Mouse (Mus musculus): ENCODE measurements around the gene Asap3.

The Asap3 gene

DNA sequence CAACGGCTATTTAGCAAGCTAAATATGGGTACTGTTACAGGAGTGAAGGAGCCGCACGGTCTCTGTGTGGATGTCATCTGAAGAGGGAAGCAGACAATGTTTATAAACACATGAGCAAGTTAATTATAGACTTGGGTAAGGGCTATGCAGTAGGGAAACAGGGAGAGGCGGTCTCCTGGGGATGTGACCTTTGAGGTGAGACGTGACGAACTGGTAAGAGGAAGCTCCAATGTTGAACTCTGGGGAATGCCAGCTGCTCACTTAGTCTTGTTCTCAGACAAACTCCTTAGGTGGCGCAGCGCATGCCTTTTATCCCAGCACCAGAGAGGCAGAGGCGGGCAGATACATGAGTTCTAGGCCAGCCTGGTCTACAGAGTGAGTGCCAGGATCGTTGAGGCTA is 55.7 kb downstream of the Asap3 start:
- DNase-seq: no peak

DNA sequence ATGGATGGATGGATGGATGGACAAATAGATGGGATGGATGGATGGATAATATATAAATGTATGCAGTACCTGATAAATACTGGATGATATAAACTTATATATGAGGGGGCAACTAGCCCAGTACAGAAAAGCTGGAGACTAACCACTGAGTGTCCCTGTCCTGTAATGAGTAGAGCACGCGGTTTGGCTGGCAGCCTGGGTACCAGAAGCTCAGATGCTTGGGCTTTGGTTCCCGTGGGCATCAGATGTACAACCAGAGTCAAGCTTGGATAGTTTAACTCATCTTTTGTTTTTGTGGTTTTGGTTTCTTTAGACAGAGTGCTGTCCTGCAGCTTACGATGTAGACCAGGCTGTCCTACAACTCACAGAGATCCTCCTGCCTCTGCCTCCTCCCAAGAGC is 57.4 kb downstream of the Asap3 start:
- DNase-seq: no peak

DNA sequence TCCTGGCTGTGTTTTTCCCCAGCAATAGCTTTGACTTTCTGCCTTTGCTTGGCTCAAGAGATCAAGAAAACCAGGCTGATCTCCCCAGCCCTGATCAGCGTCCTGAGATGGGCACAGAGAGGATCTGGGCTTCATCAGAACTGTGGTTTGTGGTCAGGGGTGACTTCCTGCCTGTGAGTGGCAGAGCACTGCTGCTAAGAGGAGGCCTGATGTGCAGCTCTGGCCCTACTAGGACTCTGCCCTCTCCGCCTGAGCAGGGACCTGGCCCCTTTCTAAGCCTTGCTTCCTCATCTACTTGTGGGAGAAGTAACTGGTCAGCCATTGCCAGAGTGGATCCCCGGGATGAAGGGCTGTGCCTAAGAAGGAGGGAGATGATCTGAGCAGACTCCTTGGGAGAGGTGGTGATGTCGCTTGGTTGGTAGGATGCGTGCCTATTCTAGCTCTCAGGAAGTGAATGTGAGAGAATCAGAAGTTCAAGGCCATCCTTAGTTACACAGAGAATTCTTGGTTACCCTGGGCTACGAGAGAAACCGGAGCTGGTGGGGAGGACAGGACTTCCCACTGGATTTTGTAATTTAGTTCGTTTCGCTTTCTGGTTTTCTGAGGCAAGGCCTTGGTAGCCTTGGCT is 60.7 kb downstream of the Asap3 start:
- peak; percentile 41 for DNase-seq

DNA sequence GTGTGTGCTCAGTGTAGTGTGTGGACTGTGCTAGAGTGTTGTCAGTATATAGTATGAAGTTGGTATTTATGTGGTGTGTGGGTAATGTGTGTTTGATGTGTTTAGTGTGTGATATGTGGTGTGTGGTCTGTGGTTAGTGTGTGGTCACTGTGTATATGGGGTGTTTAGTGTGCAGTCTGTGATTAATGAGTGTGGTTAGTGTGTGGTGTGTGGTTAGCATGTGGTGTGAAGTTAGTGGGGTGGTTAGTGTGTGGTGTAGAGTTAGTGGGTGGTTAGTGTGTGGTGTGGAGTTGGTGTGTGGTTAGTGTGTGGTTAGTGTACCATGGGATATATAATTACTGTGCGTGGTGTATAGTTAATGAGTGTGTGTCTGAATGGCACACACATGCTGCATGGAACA is 62.7 kb downstream of the Asap3 start:
- no peak for DNase-seq

DNA sequence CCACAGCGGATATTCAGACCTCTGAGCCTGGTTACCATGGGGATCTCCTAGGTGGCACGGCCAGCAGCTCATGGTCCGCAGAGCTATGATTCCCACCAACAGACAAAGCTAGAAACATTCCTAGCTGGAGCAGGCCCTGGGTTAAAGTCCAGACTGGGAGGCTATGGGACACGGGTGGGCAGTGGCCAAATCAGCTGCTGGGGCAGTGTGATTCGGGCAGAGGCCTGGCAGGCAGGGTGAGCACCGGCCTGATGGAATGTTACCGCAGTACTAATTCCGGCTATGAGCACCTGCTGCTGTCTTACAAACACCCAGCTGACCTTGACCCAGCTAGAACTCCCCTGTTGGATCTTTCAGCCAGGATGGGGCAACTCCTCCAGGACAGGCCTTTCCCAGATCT is 64.5 kb downstream of the Asap3 start:
- no peak for DNase-seq

DNA sequence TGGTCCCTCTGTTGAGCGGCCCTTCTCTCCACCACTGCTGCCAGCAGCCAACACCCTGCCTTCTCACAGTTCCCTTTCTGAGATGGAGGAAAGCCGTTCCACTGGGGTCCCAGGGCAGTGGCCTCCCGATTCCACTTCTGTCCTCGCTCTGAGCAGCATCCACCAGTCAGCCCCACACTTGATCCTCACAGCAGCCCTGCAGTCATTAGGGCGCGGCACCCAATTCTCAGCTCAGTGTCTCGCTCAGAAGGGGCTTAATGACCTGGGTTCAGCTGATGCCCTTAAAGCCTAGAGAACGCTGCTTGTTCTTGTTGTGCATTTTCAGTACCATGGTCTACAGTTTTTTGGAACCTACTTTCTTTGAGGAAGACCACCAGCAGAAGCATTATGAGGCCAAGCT is 74.9 kb downstream of the Asap3 start:
- DNase-seq: no peak

DNA sequence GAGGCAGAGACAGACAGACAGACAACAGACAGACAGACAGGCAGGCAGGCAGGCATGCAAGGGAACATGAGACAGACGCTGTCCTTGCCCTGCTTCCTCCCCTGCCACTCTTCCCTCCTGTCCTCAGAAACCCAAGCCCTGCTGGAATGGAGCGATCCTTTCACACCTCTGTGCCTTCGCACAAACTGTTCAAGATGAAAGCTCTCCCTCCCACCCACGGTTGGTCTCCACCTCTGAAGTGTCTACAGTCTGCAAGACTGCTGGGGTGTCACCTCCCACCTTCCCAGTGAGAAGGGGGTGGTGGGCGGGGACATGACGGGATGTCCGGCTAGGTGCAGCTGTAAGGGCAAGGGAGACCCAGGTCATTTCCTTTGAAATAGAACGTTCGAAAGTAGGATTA is 75.4 kb downstream of the Asap3 start:
- DNase-seq: no peak

DNA sequence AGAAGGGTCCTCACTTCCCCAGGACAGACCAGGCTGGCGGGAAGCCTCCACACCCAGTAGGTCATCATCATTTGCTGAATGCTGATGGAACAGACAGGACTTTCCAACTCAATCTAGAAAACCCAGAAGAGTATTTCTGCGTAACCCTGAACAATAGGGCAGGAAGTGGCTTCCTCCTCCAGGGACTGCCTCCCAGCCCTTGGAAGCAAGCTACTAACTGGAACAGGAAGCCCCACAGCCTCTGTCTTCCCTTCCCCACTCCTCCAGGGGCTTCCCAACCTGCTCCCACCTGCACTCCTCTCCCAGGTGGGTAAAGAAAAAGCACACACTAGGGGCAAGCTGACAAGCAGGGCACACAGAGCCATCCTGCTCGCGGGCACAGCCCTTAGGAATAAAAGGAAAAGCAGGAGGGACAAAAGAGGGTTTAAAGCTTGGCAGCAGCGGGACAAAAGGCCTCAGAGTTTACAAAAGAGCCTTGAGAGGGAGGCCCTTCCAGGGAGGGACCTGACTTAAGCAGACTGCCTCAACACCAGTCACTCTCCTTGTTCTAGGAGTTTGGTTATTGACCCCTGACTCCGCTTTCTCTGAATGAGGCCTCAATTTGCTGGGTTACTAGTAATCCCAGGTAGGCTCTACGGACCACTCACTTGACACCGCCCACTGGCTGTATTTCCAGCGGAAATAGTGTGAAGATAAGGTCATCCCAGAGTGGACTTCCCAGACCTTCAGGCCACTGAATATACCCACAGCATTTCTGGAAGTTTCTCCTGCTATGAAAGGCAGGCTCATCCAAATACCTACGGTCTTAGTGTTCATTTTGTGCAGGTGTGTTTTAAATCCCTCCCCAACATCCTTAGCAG is 76.7 kb downstream of the Asap3 start:
- DNase-seq: no peak

DNA sequence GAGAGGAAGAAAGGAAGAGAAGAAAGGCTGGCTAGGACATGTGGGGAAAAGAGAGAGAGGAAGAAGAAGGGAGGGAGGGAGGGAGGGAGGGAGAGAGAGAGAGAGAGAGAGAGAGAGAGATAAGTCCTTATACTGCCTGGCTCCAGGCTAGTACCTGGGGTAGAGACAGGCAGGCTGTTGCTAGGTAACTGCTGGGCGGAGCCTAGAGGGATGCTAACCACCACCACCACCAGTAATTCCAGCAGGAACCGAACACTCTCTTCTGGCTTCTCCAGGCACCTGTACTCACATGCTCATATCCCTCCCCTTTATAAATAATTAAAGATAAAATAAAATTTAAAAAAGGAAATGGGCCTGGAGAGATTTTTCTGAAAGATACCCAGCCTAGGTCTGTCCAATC is 77.6 kb downstream of the Asap3 start:
- peak; percentile 33 for DNase-seq

DNA sequence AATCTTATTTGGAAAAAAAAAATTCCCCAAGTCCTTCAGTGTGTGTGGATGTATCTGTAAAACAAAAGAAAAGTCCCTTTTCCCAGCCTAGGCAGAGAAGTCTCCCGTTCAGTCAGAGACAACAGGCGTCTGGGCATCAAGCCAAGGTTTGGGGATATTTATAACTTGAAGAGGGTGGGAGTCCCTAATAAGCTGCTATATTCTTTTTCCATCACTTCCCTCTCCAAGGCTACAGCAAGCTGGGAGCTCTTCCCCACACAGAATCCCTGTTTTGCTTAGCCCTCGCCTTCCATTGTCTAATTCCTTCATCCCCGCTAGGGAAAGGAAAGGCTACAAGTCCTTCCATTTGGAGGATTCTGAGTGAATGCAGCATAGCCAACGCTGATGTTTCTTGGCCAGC is 78.3 kb downstream of the Asap3 start, which contains the start of gene Zfp46:
Gene Zfp46, plus strand, starts transcription at position 229 of the 400 bp plus-strand sequence.
- peak; percentile 53 for DNase-seq

DNA sequence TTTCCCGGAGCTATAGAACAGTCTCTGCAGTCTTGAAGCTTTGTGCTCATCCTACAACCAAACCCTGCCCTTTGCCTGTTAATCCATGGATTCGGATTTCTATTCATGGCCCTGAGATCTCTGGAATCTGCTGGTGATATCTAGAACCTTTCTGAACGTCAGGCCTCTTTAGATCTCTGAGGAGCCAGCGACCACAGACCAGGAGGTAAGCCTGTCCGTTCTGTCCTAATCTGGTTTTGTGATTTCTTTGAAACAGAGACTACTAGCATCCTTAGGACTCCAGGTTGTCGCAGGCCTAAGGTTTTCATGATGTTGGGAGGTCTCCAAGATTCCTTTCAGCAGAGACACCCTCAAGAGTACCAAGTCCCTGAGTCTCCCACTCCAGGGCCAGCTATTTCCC is 78.7 kb downstream of the Asap3 start:
- no peak for DNase-seq

DNA sequence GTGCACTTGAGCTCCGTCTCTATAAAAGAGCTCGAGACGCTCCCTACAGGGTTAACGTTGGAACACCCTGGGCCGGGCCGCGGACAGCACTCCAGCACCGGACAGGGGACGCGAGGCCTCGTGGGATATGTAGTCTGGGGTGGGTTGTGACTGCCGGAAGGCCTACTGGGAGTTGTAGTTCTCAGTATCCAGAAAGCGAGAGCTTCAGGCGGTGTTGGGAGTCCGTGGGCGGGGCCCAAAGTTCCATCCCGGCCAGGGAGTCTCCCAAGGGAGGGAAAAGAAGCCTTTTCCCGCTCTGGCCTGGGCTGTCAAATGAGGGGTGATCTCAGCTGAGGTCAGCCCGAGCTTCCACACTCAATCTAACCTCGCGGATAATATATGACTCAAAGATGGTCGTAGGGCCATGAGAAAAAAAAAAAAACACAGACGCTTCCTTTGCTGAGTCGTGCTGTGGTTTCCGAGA is 79.2 kb downstream of the Asap3 start:
- peak; percentile 94 for DNase-seq

DNA sequence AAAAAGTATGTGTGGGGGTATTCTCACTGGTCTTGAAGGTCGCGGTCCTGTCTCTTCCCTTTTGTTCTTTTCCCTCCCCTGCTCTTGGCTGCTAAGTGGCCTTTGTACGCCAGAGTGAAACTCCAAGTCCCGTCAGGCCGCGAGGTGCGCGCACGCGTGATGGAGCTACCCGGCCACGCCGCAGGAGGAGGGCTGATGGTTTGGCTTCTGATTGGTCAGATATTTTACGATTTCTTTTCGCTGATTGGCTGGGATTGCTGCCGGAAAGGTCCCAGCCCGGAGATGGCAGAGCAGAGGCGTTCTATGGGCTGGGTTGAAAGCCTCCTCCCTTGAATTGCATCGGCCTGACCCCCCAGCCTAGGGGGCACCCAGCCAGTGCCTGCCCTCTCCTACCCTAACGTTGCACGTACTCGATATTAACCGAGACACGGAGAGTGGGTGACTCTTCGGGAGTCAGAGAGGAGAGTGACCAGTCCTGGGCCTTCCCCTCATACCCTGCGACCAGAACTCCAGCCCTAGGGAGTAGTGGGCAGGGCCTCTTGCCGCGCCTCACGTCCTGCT is 79.7 kb downstream of the Asap3 start:
- peak; percentile 97 for DNase-seq

DNA sequence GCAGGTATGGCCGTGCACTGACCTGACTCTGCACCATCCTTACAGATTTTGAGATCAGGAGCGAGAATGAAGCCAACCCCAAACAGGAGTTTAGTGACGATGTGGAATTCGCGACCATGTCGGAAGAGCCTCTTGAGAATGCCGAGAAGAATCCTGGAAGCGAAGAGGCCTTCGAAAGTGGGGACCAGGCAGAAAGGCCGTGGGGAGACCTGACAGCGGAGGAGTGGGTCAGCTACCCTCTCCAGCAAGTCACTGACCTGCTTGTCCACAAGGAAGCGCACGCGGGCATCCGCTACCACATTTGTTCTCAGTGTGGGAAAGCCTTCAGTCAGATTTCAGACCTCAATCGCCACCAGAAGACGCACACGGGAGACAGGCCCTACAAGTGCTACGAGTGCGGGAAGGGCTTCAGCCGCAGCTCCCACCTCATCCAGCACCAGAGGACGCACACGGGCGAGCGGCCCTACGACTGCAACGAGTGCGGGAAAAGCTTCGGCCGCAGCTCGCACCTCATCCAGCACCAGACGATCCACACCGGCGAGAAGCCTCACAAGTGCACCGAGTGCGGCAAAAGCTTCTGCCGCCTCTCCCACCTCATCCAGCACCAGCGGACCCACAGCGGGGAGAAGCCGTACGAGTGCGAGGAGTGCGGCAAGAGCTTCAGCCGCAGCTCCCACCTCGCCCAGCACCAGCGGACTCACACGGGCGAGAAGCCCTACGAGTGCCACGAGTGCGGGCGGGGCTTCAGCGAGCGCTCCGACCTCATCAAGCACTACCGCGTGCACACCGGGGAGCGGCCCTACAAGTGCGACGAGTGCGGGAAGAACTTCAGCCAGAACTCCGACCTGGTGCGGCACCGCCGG is 84.0 kb downstream of the Asap3 start:
- no peak for DNase-seq

DNA sequence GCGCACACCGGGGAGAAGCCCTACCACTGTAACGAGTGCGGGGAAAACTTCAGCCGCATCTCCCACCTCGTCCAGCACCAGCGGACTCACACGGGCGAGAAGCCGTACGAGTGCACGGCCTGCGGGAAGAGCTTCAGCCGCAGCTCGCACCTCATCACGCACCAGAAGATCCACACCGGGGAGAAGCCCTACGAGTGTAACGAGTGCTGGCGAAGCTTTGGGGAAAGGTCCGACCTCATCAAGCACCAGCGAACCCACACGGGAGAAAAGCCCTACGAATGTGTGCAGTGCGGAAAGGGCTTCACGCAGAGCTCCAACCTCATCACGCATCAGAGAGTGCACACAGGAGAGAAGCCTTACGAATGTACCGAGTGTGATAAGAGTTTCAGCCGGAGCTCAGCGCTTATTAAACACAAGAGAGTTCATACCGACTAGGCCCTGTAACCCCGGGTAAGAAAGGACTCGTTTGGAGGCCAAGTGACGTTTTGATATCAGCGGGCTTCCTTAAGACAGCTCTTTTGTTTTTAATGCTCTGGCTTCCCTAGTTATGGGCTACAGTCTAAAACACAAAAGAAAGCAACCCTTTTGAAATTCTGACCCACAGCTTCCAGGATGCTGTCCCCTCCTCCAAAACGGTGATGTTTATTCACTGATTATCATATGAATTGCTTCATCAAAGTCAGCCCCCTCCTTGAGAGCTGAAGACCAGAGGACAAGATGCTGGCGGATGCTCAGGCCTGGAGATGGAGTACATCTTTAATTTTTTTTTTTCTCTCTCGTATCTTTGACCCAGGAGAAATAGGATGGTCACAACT is 84.8 kb downstream of the Asap3 start:
- DNase-seq: no peak

DNA sequence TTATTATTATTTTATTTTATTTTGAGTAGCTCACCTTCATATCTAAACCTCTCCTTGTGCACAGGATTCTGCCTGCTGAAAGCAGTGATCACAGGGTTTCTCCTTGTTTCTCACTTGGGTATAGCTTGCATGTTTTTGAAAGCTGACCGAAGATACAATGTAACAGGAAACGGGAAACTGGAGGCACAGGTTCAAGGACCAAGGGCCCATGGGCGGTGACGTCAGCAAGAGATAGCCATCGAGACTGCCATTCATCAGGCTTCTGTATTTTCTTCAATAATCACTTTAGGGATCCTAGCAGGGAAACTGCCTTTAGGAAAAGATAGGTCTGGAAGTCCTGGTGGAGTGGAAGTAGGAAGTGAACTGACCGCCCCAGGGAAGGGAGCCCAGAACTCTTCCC is 85.5 kb downstream of the Asap3 start:
- no peak for DNase-seq

Data from liver (tissue).